Mouse (Mus musculus): ENCODE measurements at regions not wholly inside any gene's neighbourhood (a gene's known extent, or its start where the extent isn't known, plus 50 kb on each side); places are given as distances from the start of the nearest gene placed in this dataset.

GRCm38 (mm10) chr3:15112177-15112838 is 219.8 kb downstream of the Gm9733 start:
- H3K27ac ChIP-seq (ENCODE audit: control insufficient read depth, insufficient read depth, low read depth, low read length) = no peak overlapping the region
- TF ChIP-seq CTCF (IDR thresholded peaks at IDR 0.05; ENCODE audit: control insufficient read depth, insufficient read depth, insufficient replicate concordance, low read depth, low read length) = no peak

GRCm38 (mm10) chr3:15118634-15119356 is 213.3 kb downstream of the Gm9733 start:
- Histone ChIP-seq H3K4me3 (ENCODE audit: control insufficient read depth, low read depth, low read length) (no peak overlapping the region), H3K27ac (ENCODE audit: control insufficient read depth, insufficient read depth, low read depth, low read length) (no peak overlapping the region), H3K36me3 (ENCODE audit: control insufficient read depth, insufficient read depth, low read length) (no peaks in the 10 kb centered on the region), H3K4me1 (ENCODE audit: control insufficient read depth, insufficient read depth, low read length) (no peaks in the 10 kb centered on the region), H3K27me3 (ENCODE audit: control insufficient read depth, insufficient read depth, low read length) (no peaks in the 10 kb centered on the region)
- no peak for TF ChIP-seq POLR2A (IDR thresholded peaks at IDR 0.05; ENCODE audit: control insufficient read depth, low read depth, low read length)
- no peak for TF ChIP-seq CTCF (IDR thresholded peaks at IDR 0.05; ENCODE audit: control insufficient read depth, insufficient read depth, insufficient replicate concordance, low read depth, low read length)

More at GRCm38 (mm10) chr3:15112177-15112838, 219.8 kb downstream of the Gm9733 start:
- H3K36me3 ChIP-seq (ENCODE audit: control insufficient read depth, insufficient read depth, low read length) = no peaks in the 10 kb centered on the region
- no peak overlapping the region for H3K4me3 ChIP-seq (ENCODE audit: control insufficient read depth, low read depth, low read length)
- no peaks in the 10 kb centered on the region for H3K4me1 ChIP-seq (ENCODE audit: control insufficient read depth, insufficient read depth, low read length)
- no peaks in the 10 kb centered on the region for H3K27me3 ChIP-seq (ENCODE audit: control insufficient read depth, insufficient read depth, low read length)

GRCm38 (mm10) chr3:15126736-15127135 is 205.4 kb downstream of the Gm9733 start:
- H3K4me3 ChIP-seq (ENCODE audit: control insufficient read depth, low read depth, low read length) = no peak overlapping the region
- TF ChIP-seq POLR2A (IDR thresholded peaks at IDR 0.05; ENCODE audit: control insufficient read depth, low read depth, low read length) = no peak
- TF ChIP-seq CTCF (IDR thresholded peaks at IDR 0.05; ENCODE audit: control insufficient read depth, insufficient read depth, insufficient replicate concordance, low read depth, low read length) = no peak
- no peaks in the 10 kb centered on the region for H3K36me3 ChIP-seq (ENCODE audit: control insufficient read depth, insufficient read depth, low read length)
- H3K27me3 ChIP-seq (ENCODE audit: control insufficient read depth, insufficient read depth, low read length) = no peaks in the 10 kb centered on the region
- H3K4me1 ChIP-seq (ENCODE audit: control insufficient read depth, insufficient read depth, low read length) = no peaks in the 10 kb centered on the region
- no peak overlapping the region for H3K27ac ChIP-seq (ENCODE audit: control insufficient read depth, insufficient read depth, low read depth, low read length)

GRCm38 (mm10) chr3:15128370-15128769 is 203.7 kb downstream of the Gm9733 start:
- Histone ChIP-seq H3K27ac (ENCODE audit: control insufficient read depth, insufficient read depth, low read depth, low read length) (no peak overlapping the region), H3K36me3 (ENCODE audit: control insufficient read depth, insufficient read depth, low read length) (no peaks in the 10 kb centered on the region), H3K4me1 (ENCODE audit: control insufficient read depth, insufficient read depth, low read length) (no peaks in the 10 kb centered on the region), H3K27me3 (ENCODE audit: control insufficient read depth, insufficient read depth, low read length) (no peaks in the 10 kb centered on the region), H3K4me3 (ENCODE audit: control insufficient read depth, low read depth, low read length) (no peak overlapping the region)
- no peak for TF ChIP-seq POLR2A (IDR thresholded peaks at IDR 0.05; ENCODE audit: control insufficient read depth, low read depth, low read length)
- TF ChIP-seq CTCF (IDR thresholded peaks at IDR 0.05; ENCODE audit: control insufficient read depth, insufficient read depth, insufficient replicate concordance, low read depth, low read length) = no peak

- no peak overlapping the region for H3K4me3 ChIP-seq (ENCODE audit: control insufficient read depth, low read depth, low read length)
- TF ChIP-seq POLR2A (IDR thresholded peaks at IDR 0.05; ENCODE audit: control insufficient read depth, low read depth, low read length) (no peak), CTCF (IDR thresholded peaks at IDR 0.05; ENCODE audit: control insufficient read depth, insufficient read depth, insufficient replicate concordance, low read depth, low read length) (no peak)
- H3K27ac ChIP-seq (ENCODE audit: control insufficient read depth, insufficient read depth, low read depth, low read length) = no peak overlapping the region
- no peaks in the 10 kb centered on the region for H3K4me1 ChIP-seq (ENCODE audit: control insufficient read depth, insufficient read depth, low read length)
- H3K27me3 ChIP-seq (ENCODE audit: control insufficient read depth, insufficient read depth, low read length) = no peaks in the 10 kb centered on the region
- no peaks in the 10 kb centered on the region for H3K36me3 ChIP-seq (ENCODE audit: control insufficient read depth, insufficient read depth, low read length)
These were observed 203.1 kb downstream of the Gm9733 start for GRCm38 (mm10) chr3:15128960-15129359.

GRCm38 (mm10) chr3:15129729-15130369 is 202.3 kb downstream of the Gm9733 start:
- Histone ChIP-seq H3K36me3 (ENCODE audit: control insufficient read depth, insufficient read depth, low read length) (no peaks in the 10 kb centered on the region), H3K27me3 (ENCODE audit: control insufficient read depth, insufficient read depth, low read length) (no peaks in the 10 kb centered on the region), H3K4me3 (ENCODE audit: control insufficient read depth, low read depth, low read length) (no peak overlapping the region), H3K4me1 (ENCODE audit: control insufficient read depth, insufficient read depth, low read length) (no peaks in the 10 kb centered on the region), H3K27ac (ENCODE audit: control insufficient read depth, insufficient read depth, low read depth, low read length) (no peak overlapping the region)
- TF ChIP-seq POLR2A (IDR thresholded peaks at IDR 0.05; ENCODE audit: control insufficient read depth, low read depth, low read length) (no peak), CTCF (IDR thresholded peaks at IDR 0.05; ENCODE audit: control insufficient read depth, insufficient read depth, insufficient replicate concordance, low read depth, low read length) (no peak)

- no peak overlapping the region for H3K4me3 ChIP-seq (ENCODE audit: control insufficient read depth, low read depth, low read length)
- H3K4me1 ChIP-seq (ENCODE audit: control insufficient read depth, insufficient read depth, low read length) = no peaks in the 10 kb centered on the region
- H3K36me3 ChIP-seq (ENCODE audit: control insufficient read depth, insufficient read depth, low read length) = no peaks in the 10 kb centered on the region
- H3K27ac ChIP-seq (ENCODE audit: control insufficient read depth, insufficient read depth, low read depth, low read length) = no peak overlapping the region
- H3K27me3 ChIP-seq (ENCODE audit: control insufficient read depth, insufficient read depth, low read length) = no peaks in the 10 kb centered on the region
- TF ChIP-seq POLR2A (IDR thresholded peaks at IDR 0.05; ENCODE audit: control insufficient read depth, low read depth, low read length) (no peak), CTCF (IDR thresholded peaks at IDR 0.05; ENCODE audit: control insufficient read depth, insufficient read depth, insufficient replicate concordance, low read depth, low read length) (no peak)
These were observed 200.0 kb downstream of the Gm9733 start for GRCm38 (mm10) chr3:15132136-15132535.

All from testis, adult 2 months (tissue).